Mouse (Mus musculus): ENCODE results near the gene Hand1. TPM values are rescaled to one million over a fixed set of nuclear protein-coding genes. Genes with fewer than 3 reads are reported as not detected.

Hand1 gene
- polyA plus RNA-seq (2015; fragmentation: Nextera tagmentation; extraction: Ambion mirVana): 22.0 and 23.0 TPM in 2 replicates

GRCm38 (mm10) chr11:57832552-57833201, at the start of gene Hand1:
Gene Hand1 (minus strand): TSS chr11:57832818.
- Histone ChIP-seq H3K4me2 (ENCODE audit: low read depth, low read length) (peak within 1 kb of the TSS; percentile 35), H3K4me3 (ENCODE audit: low read length) (peak within 1 kb of the TSS; percentile 49), H3K4me1 (ENCODE audit: control insufficient read depth, insufficient read depth, low read length) (peaks cover 21% of the 10 kb centered on the region), H3K9me3 (ENCODE audit: control insufficient read depth, low read length) (no peaks in the 10 kb centered on the region), H3K36me3 (ENCODE audit: control insufficient read depth, insufficient read depth, low read length) (no peaks in the 10 kb centered on the region), H3K9ac (ENCODE audit: low read depth, low read length) (peak within 1 kb of the TSS; percentile 73), H3K27ac (ENCODE audit: low read length) (peak within 1 kb of the TSS; percentile 77), H3K27me3 (replicated peaks; ENCODE audit: control insufficient read depth, insufficient read depth, low read length) (peaks cover 69% of the 10 kb centered on the region)
- no peak for ATAC-seq
- 30% methylated on average over 23 of the region's 23 CpGs for WGBS

- WGBS: 80% methylated on average over 2 of the region's 2 CpGs
These were observed 43.5 kb upstream of the Hand1 start for GRCm38 (mm10) chr11:57876157-57876556.

GRCm38 (mm10) chr11:57873014-57873413, 40.4 kb upstream of the Hand1 start:
- ATAC-seq: no peak
- Histone ChIP-seq H3K4me1 (ENCODE audit: control insufficient read depth, insufficient read depth, low read length) (no peaks in the 10 kb centered on the region), H3K27me3 (replicated peaks; ENCODE audit: control insufficient read depth, insufficient read depth, low read length) (no peaks in the 10 kb centered on the region), H3K4me3 (ENCODE audit: low read length) (no peak overlapping the region), H3K4me2 (ENCODE audit: low read depth, low read length) (no peak overlapping the region), H3K9me3 (ENCODE audit: control insufficient read depth, low read length) (no peaks in the 10 kb centered on the region), H3K36me3 (ENCODE audit: control insufficient read depth, insufficient read depth, low read length) (no peaks in the 10 kb centered on the region), H3K9ac (ENCODE audit: low read depth, low read length) (no peak overlapping the region), H3K27ac (ENCODE audit: low read length) (no peak overlapping the region)
- 40% methylated on average over 3 of the region's 3 CpGs for WGBS

More at GRCm38 (mm10) chr11:57876157-57876556, 43.5 kb upstream of the Hand1 start:
- H3K9me3 ChIP-seq (ENCODE audit: control insufficient read depth, low read length): no peaks in the 10 kb centered on the region
- no peak overlapping the region for H3K27ac ChIP-seq (ENCODE audit: low read length)
- H3K4me3 ChIP-seq (ENCODE audit: low read length): no peak overlapping the region
- H3K4me2 ChIP-seq (ENCODE audit: low read depth, low read length): no peak overlapping the region
- H3K9ac ChIP-seq (ENCODE audit: low read depth, low read length): no peak overlapping the region
- no peak for ATAC-seq
- no peaks in the 10 kb centered on the region for H3K27me3 ChIP-seq (replicated peaks; ENCODE audit: control insufficient read depth, insufficient read depth, low read length)
- H3K36me3 ChIP-seq (ENCODE audit: control insufficient read depth, insufficient read depth, low read length): no peaks in the 10 kb centered on the region
- no peaks in the 10 kb centered on the region for H3K4me1 ChIP-seq (ENCODE audit: control insufficient read depth, insufficient read depth, low read length)

- no peak overlapping the region for H3K4me2 ChIP-seq (ENCODE audit: low read depth, low read length)
- no peak overlapping the region for H3K27ac ChIP-seq (ENCODE audit: low read length)
- no peaks in the 10 kb centered on the region for H3K27me3 ChIP-seq (replicated peaks; ENCODE audit: control insufficient read depth, insufficient read depth, low read length)
- 45% methylated on average over 9 of the region's 9 CpGs for WGBS
- no peaks in the 10 kb centered on the region; the same call in 1 of the 2 replicates for H3K4me1 ChIP-seq (ENCODE audit: control insufficient read depth, insufficient read depth, low read length)
- no peak overlapping the region for H3K4me3 ChIP-seq (ENCODE audit: low read length)
- no peaks in the 10 kb centered on the region for H3K36me3 ChIP-seq (ENCODE audit: control insufficient read depth, insufficient read depth, low read length)
- no peak for ATAC-seq
- no peak overlapping the region for H3K9ac ChIP-seq (ENCODE audit: low read depth, low read length)
- H3K9me3 ChIP-seq (ENCODE audit: control insufficient read depth, low read length): no peaks in the 10 kb centered on the region
These were observed 36.3 kb upstream of the Hand1 start for GRCm38 (mm10) chr11:57868753-57869460.

- H3K4me1 ChIP-seq (ENCODE audit: control insufficient read depth, insufficient read depth, low read length): no peaks in the 10 kb centered on the region; the same call in 1 of the 2 replicates
- H3K27ac ChIP-seq (ENCODE audit: low read length): peak overlapping the region; percentile 7; the same call in 1 of the 2 replicates
- no peak overlapping the region for H3K9ac ChIP-seq (ENCODE audit: low read depth, low read length)
- no peak overlapping the region for H3K4me2 ChIP-seq (ENCODE audit: low read depth, low read length)
- H3K36me3 ChIP-seq (ENCODE audit: control insufficient read depth, insufficient read depth, low read length): no peaks in the 10 kb centered on the region
- ATAC-seq: 0 out of 2 replicates have a peak, but pooled peaks have one; percentile 40
- no peaks in the 10 kb centered on the region for H3K9me3 ChIP-seq (ENCODE audit: control insufficient read depth, low read length)
- WGBS: 55% methylated on average over 7 of the region's 7 CpGs
- H3K27me3 ChIP-seq (replicated peaks; ENCODE audit: control insufficient read depth, insufficient read depth, low read length): no peaks in the 10 kb centered on the region
- H3K4me3 ChIP-seq (ENCODE audit: low read length): no peak overlapping the region
These were observed 33.8 kb upstream of the Hand1 start for GRCm38 (mm10) chr11:57866466-57866865.

GRCm38 (mm10) chr11:57864577-57864976, 32.0 kb upstream of the Hand1 start:
- Histone ChIP-seq H3K9ac (ENCODE audit: low read depth, low read length) (no peak overlapping the region), H3K4me2 (ENCODE audit: low read depth, low read length) (no peak overlapping the region), H3K4me1 (ENCODE audit: control insufficient read depth, insufficient read depth, low read length) (no peaks in the 10 kb centered on the region; the same call in 1 of the 2 replicates), H3K27ac (ENCODE audit: low read length) (no peak overlapping the region), H3K36me3 (ENCODE audit: control insufficient read depth, insufficient read depth, low read length) (no peaks in the 10 kb centered on the region), H3K4me3 (ENCODE audit: low read length) (no peak overlapping the region), H3K27me3 (replicated peaks; ENCODE audit: control insufficient read depth, insufficient read depth, low read length) (no peaks in the 10 kb centered on the region), H3K9me3 (ENCODE audit: control insufficient read depth, low read length) (no peaks in the 10 kb centered on the region)
- ATAC-seq: peak; percentile 44; the same call in 1 of the 2 replicates
- 42% methylated on average over 8 of the region's 8 CpGs for WGBS

GRCm38 (mm10) chr11:57862088-57862487, 29.5 kb upstream of the Hand1 start:
- 86% methylated on average over 7 of the region's 7 CpGs for WGBS
- no peak overlapping the region for H3K27ac ChIP-seq (ENCODE audit: low read length)
- H3K36me3 ChIP-seq (ENCODE audit: control insufficient read depth, insufficient read depth, low read length): no peaks in the 10 kb centered on the region
- no peak overlapping the region for H3K9ac ChIP-seq (ENCODE audit: low read depth, low read length)
- H3K4me1 ChIP-seq (ENCODE audit: control insufficient read depth, insufficient read depth, low read length): no peaks in the 10 kb centered on the region; the same call in 1 of the 2 replicates
- no peak overlapping the region for H3K4me2 ChIP-seq (ENCODE audit: low read depth, low read length)
- ATAC-seq: no peak
- no peaks in the 10 kb centered on the region for H3K27me3 ChIP-seq (replicated peaks; ENCODE audit: control insufficient read depth, insufficient read depth, low read length)
- H3K9me3 ChIP-seq (ENCODE audit: control insufficient read depth, low read length): no peaks in the 10 kb centered on the region
- H3K4me3 ChIP-seq (ENCODE audit: low read length): no peak overlapping the region

- no peak overlapping the region for H3K9ac ChIP-seq (ENCODE audit: low read depth, low read length)
- H3K9me3 ChIP-seq (ENCODE audit: control insufficient read depth, low read length): no peaks in the 10 kb centered on the region
- H3K27ac ChIP-seq (ENCODE audit: low read length): no peak overlapping the region
- no peak overlapping the region for H3K4me2 ChIP-seq (ENCODE audit: low read depth, low read length)
- 47% methylated on average over 4 of the region's 4 CpGs for WGBS
- no peaks in the 10 kb centered on the region for H3K4me1 ChIP-seq (ENCODE audit: control insufficient read depth, insufficient read depth, low read length)
- no peak for ATAC-seq
- H3K27me3 ChIP-seq (replicated peaks; ENCODE audit: control insufficient read depth, insufficient read depth, low read length): no peaks in the 10 kb centered on the region
- H3K36me3 ChIP-seq (ENCODE audit: control insufficient read depth, insufficient read depth, low read length): no peaks in the 10 kb centered on the region
- no peak overlapping the region for H3K4me3 ChIP-seq (ENCODE audit: low read length)
These were observed 25.1 kb upstream of the Hand1 start for GRCm38 (mm10) chr11:57857709-57858108.

- Histone ChIP-seq H3K36me3 (ENCODE audit: control insufficient read depth, insufficient read depth, low read length) (no peaks in the 10 kb centered on the region), H3K4me2 (ENCODE audit: low read depth, low read length) (no peak overlapping the region), H3K27me3 (replicated peaks; ENCODE audit: control insufficient read depth, insufficient read depth, low read length) (no peaks in the 10 kb centered on the region), H3K9ac (ENCODE audit: low read depth, low read length) (no peak overlapping the region), H3K27ac (ENCODE audit: low read length) (no peak overlapping the region), H3K4me3 (ENCODE audit: low read length) (no peak overlapping the region), H3K4me1 (ENCODE audit: control insufficient read depth, insufficient read depth, low read length) (no peaks in the 10 kb centered on the region), H3K9me3 (ENCODE audit: control insufficient read depth, low read length) (no peaks in the 10 kb centered on the region)
- 73% methylated on average over 6 of the region's 6 CpGs for WGBS
- ATAC-seq: no peak
These were observed 21.0 kb upstream of the Hand1 start for GRCm38 (mm10) chr11:57853571-57853970.

Measured in intestine, embryonic 16.5 days (tissue).